Mouse (Mus musculus) forebrain, postnatal 0 days (tissue): ENCODE measurements around the gene Mamstr. TPM values are rescaled to one million over a fixed set of nuclear protein-coding genes. Genes with fewer than 3 reads are reported as not detected.

Experiments used
- ATAC-seq: fragments of 200-750 bp; cut with Nextera tagmentation; 2 replicates; pipeline ENCODE4 v1.8.0; 2017; ENCODE audit warnings: mild to moderate bottlenecking, moderate library complexity
- DNase-seq: peaks from one replicate; pipeline ENCODE4 v3.0.0-alpha.2; 2015
- H3K27ac ChIP-seq: fragments of 300-500 bp; sonication (generic); 2 replicates; pipeline ENCODE4 v1.5.1; 2014; ENCODE audit warnings: low read depth, mild to moderate bottlenecking, antibody characterized with exemption, low read length, moderate library complexity, mixed read lengths
- H3K27me3 ChIP-seq: fragments of 300-500 bp; sonication (generic); 2 replicates; pipeline ENCODE4 v1.6.1; 2014; ENCODE audit warnings: mild to moderate bottlenecking, low read length, mixed read lengths; ENCODE audit not compliant: insufficient read depth
- H3K36me3 ChIP-seq: fragments of 300-500 bp; sonication (generic); 2 replicates; pipeline ENCODE4 v1.6.1; 2014; ENCODE audit warnings: mild to moderate bottlenecking, moderate library complexity; ENCODE audit not compliant: insufficient read depth
- H3K4me1 ChIP-seq: fragments of 300-500 bp; sonication (generic); 2 replicates; pipeline ENCODE4 v1.6.1; 2014; ENCODE audit warnings: antibody characterized with exemption; ENCODE audit not compliant: insufficient read depth
- H3K4me2 ChIP-seq: fragments of 300-500 bp; sonication (generic); 2 replicates; pipeline ENCODE4 v1.6.1; 2014; ENCODE audit warnings: low read depth, mild to moderate bottlenecking, moderate library complexity
- H3K4me3 ChIP-seq: fragments of 300-500 bp; sonication (generic); 2 replicates; pipeline ENCODE4 v1.5.1; 2014; ENCODE audit warnings: low read depth, low read length, mixed read lengths
- H3K9ac ChIP-seq: fragments of 300-500 bp; sonication (generic); 2 replicates; pipeline ENCODE4 v1.6.1; 2014; ENCODE audit warnings: mild to moderate bottlenecking
- H3K9me3 ChIP-seq: fragments of 300-500 bp; sonication (generic); 2 replicates; pipeline ENCODE4 v1.6.1; 2016; ENCODE audit warnings: low read length
- CTCF ChIP-seq: sonication (generic); IDR thresholded peaks from 2 replicates; pipeline ENCODE4 v1.5.1; 2016; ENCODE audit warnings: antibody characterized with exemption, control low read depth, low read depth
- WGBS: fragments of 180-500 bp; shearing (Covaris S2); extraction: QIAGEN DNeasy Blood & Tissue Kit; methylation state at CpG from one replicate; pipeline ENCODE4 v1.1.7; 2014; 5-methylcytosine and 5-hydroxymethylcytosine counted together
- polyA plus RNA-seq: library from polyadenylated mRNA; unstranded; fragments of >200 nt; fragmentation: Nextera tagmentation; extraction: Ambion mirVana; gene quantifications from 2 replicates; pipeline ENCODE4 v1.2.1, GENCODE M21; 2015
- total RNA-seq: library from RNA; depleted of rRNA; stranded (reverse); fragments of >200 nt; gene quantifications from 2 replicates; pipeline ENCODE4 v1.2.3, GENCODE M21; 2014

The Mamstr gene
- total and polyA plus RNA-seq, 2 experiments from 2014 or later, result 2.2 to 2.6 TPM

- Histone ChIP-seq H3K9me3 (no peaks in the 10 kb centered on the region), H3K27me3 (no peaks in the 10 kb centered on the region), H3K9ac (no peak overlapping the region), H3K4me3 (no peak overlapping the region), H3K27ac (no peak overlapping the region), H3K36me3 (peaks cover 15% of the 10 kb centered on the region; the same call in 1 of the 2 replicates), H3K4me1 (no peaks in the 10 kb centered on the region), H3K4me2 (no peak overlapping the region)
- DNase-seq, result no peak
- TF ChIP-seq CTCF, result no peak
- no peak for ATAC-seq
- 83% methylated on average over 15 of the region's 15 CpGs for WGBS
Observed at GRCm38 (mm10) chr7:45635711-45636688, 3.8 kb upstream of the Mamstr start.

GRCm38 (mm10) chr7:45637710-45638109 lies 2.1 kb upstream of the Mamstr start:
- TF ChIP-seq CTCF, result no peak
- H3K4me3 ChIP-seq, result no peak overlapping the region
- H3K9ac ChIP-seq, result no peak overlapping the region
- no peaks in the 10 kb centered on the region for H3K9me3 ChIP-seq
- DNase-seq (no peak), ATAC-seq (no peak)
- no peak overlapping the region for H3K27ac ChIP-seq
- 93% methylated on average over 6 of the region's 6 CpGs for WGBS
- no peaks in the 10 kb centered on the region for H3K27me3 ChIP-seq
- peaks cover 4% of the 10 kb centered on the region; the same call in 1 of the 2 replicates for H3K4me1 ChIP-seq
- no peak overlapping the region for H3K4me2 ChIP-seq
- peaks cover 15% of the 10 kb centered on the region; the same call in 1 of the 2 replicates for H3K36me3 ChIP-seq

DNA sequence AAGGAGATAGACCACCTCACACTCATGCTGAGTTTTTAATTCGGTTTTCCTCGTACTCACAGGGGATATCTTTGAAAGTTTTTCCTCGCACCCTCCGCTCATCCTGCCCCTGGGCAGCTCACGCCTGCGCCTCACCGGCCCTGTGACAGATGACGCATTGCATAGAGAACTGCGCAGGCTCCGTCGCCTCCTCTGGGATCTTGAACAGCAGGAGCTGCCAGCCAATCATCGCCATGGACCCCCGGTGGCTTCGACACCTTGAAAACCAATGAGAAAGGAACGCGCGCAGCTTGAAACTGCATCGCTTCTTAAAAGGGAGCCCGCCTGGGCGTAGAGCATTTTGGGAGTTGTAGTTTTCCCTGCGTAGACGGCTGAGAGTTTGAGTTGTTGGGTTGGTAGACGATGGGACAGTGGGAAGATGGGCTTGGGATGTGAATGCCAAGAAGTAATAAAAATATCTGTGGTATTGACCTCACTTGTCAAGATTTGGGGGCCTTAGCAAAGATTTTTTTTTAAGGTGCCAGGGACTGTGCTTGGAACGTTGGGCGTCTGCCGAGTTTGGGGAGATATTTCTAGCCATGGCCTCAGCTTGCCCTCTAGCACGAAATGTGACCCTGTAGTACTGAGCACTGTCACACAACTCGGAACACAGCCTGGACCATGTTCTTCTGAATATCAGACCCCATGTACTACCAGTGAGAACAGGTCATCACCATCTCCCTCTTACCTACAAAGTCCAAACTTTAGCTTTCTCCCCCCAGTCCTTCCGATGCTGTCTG lies 965 bp upstream of the Mamstr start:
- Histone ChIP-seq H3K27ac (peak overlapping the region; percentile 36; the same call in 1 of the 2 replicates), H3K27me3 (no peaks in the 10 kb centered on the region), H3K4me3 (peak overlapping the region; percentile 32), H3K9ac (peak overlapping the region; percentile 26; the same call in 1 of the 2 replicates), H3K4me2 (peak overlapping the region; percentile 53), H3K4me1 (peaks cover 8% of the 10 kb centered on the region; the same call in 1 of the 2 replicates), H3K36me3 (peaks cover 11% of the 10 kb centered on the region; the same call in 1 of the 2 replicates), H3K9me3 (no peaks in the 10 kb centered on the region)
- DNase-seq (peak; percentile 99), ATAC-seq (peak; percentile 92)
- TF ChIP-seq CTCF, result no peak
- 21% methylated on average over 29 of the region's 29 CpGs for WGBS

- H3K36me3 ChIP-seq, result peaks cover 5% of the 10 kb centered on the region; the same call in 1 of the 2 replicates
- no peaks in the 10 kb centered on the region for H3K9me3 ChIP-seq
- H3K4me1 ChIP-seq, result peaks cover 15% of the 10 kb centered on the region; the same call in 1 of the 2 replicates
- H3K4me2 ChIP-seq, result no peak overlapping the region
- DNase-seq (no peak), ATAC-seq (no peak)
- H3K4me3 ChIP-seq, result no peak overlapping the region
- no peaks in the 10 kb centered on the region for H3K27me3 ChIP-seq
- WGBS, result 75% methylated on average over 19 of the region's 19 CpGs
- no peak for TF ChIP-seq CTCF
- H3K27ac ChIP-seq, result no peak overlapping the region
- H3K9ac ChIP-seq, result no peak overlapping the region
Observed at GRCm38 (mm10) chr7:45640191-45640957, 597 bp downstream of the Mamstr start.

GRCm38 (mm10) chr7:45641391-45642040 lies 1.7 kb downstream of the Mamstr start:
- Histone ChIP-seq H3K4me2 (no peak overlapping the region), H3K4me3 (no peak overlapping the region), H3K4me1 (peaks cover 15% of the 10 kb centered on the region; the same call in 1 of the 2 replicates), H3K36me3 (no peaks in the 10 kb centered on the region; the same call in 1 of the 2 replicates), H3K9ac (no peak overlapping the region), H3K9me3 (no peaks in the 10 kb centered on the region), H3K27me3 (no peaks in the 10 kb centered on the region), H3K27ac (no peak overlapping the region)
- no peak for ATAC-seq
- no peak for TF ChIP-seq CTCF
- DNase-seq, result no peak
- 53% methylated on average over 17 of the region's 17 CpGs for WGBS

GRCm38 (mm10) chr7:45642083-45642482 lies 2.3 kb downstream of the Mamstr start:
- ATAC-seq, result no peak
- Histone ChIP-seq H3K27me3 (no peaks in the 10 kb centered on the region), H3K9me3 (no peaks in the 10 kb centered on the region)

More at GRCm38 (mm10) chr7:45642083-45642482, 2.3 kb downstream of the Mamstr start:
- no peak overlapping the region for H3K9ac ChIP-seq
- WGBS, result 83% methylated on average over 5 of the region's 5 CpGs
- DNase-seq, result no peak
- no peak for TF ChIP-seq CTCF
- H3K36me3 ChIP-seq, result no peaks in the 10 kb centered on the region
- no peak overlapping the region for H3K4me2 ChIP-seq
- no peak overlapping the region for H3K4me3 ChIP-seq
- H3K4me1 ChIP-seq, result peaks cover 15% of the 10 kb centered on the region; the same call in 1 of the 2 replicates
- no peak overlapping the region for H3K27ac ChIP-seq
